Mouse (Mus musculus): ENCODE measurements around the gene Ddr1. TPM values are rescaled to one million over a fixed set of nuclear protein-coding genes. Genes with fewer than 3 reads are reported as not detected.

Gene Ddr1
- polyA plus RNA-seq, 1 experiment from 2014 or later: 60.6 TPM

- Histone ChIP-seq H3K9ac (ENCODE audit: low read depth, low read length) (no peak overlapping the region), H3K9me3 (replicated peaks; ENCODE audit: control insufficient read depth, low read length) (no peaks in the 10 kb centered on the region), H3K4me1 (ENCODE audit: control insufficient read depth, insufficient read depth, low read length) (peaks cover 17% of the 10 kb centered on the region), H3K27ac (ENCODE audit: low read depth, low read length) (no peak overlapping the region), H3K4me3 (ENCODE audit: low read depth, low read length) (no peak overlapping the region), H3K4me2 (no peak overlapping the region), H3K36me3 (ENCODE audit: control insufficient read depth, insufficient read depth, low read length) (no peaks in the 10 kb centered on the region), H3K27me3 (ENCODE audit: control insufficient read depth, insufficient read depth, low read length) (peaks cover 13% of the 10 kb centered on the region)
- ATAC-seq (replicated peaks; ENCODE audit: insufficient number of reproducible peaks, low FRiP score, low TSS enrichment): no peak
- WGBS (ENCODE audit: insufficient replicate concordance): 33% methylated on average over 10 of the region's 10 CpGs
These were observed 23.2 kb upstream of the Ddr1 start for GRCm38 (mm10) chr17:35727471-35728205.

- Histone ChIP-seq H3K9ac (ENCODE audit: low read depth, low read length) (no peak overlapping the region), H3K9me3 (replicated peaks; ENCODE audit: control insufficient read depth, low read length) (no peaks in the 10 kb centered on the region), H3K27me3 (ENCODE audit: control insufficient read depth, insufficient read depth, low read length) (peaks cover 13% of the 10 kb centered on the region), H3K27ac (ENCODE audit: low read depth, low read length) (no peak overlapping the region), H3K4me1 (ENCODE audit: control insufficient read depth, insufficient read depth, low read length) (peaks cover 19% of the 10 kb centered on the region), H3K36me3 (ENCODE audit: control insufficient read depth, insufficient read depth, low read length) (no peaks in the 10 kb centered on the region), H3K4me2 (no peak overlapping the region), H3K4me3 (ENCODE audit: low read depth, low read length) (no peak overlapping the region)
- 31% methylated on average over 7 of the region's 7 CpGs for WGBS (ENCODE audit: insufficient replicate concordance)
- ATAC-seq (replicated peaks; ENCODE audit: insufficient number of reproducible peaks, low FRiP score, low TSS enrichment): no peak
These were observed 22.6 kb upstream of the Ddr1 start for GRCm38 (mm10) chr17:35727028-35727427.

GRCm38 (mm10) chr17:35725286-35726232 lies 21.1 kb upstream of the Ddr1 start:
- peaks cover 28% of the 10 kb centered on the region for H3K4me1 ChIP-seq (ENCODE audit: control insufficient read depth, insufficient read depth, low read length)
- peak overlapping the region; percentile 43 for H3K4me2 ChIP-seq
- 0 out of 2 replicates have a peak, but pooled peaks have one; percentile 5 for ATAC-seq (replicated peaks; ENCODE audit: insufficient number of reproducible peaks, low FRiP score, low TSS enrichment)
- H3K27ac ChIP-seq (ENCODE audit: low read depth, low read length): no peak overlapping the region
- WGBS (ENCODE audit: insufficient replicate concordance): 25% methylated on average over 21 of the region's 21 CpGs
- H3K27me3 ChIP-seq (ENCODE audit: control insufficient read depth, insufficient read depth, low read length): peaks cover 13% of the 10 kb centered on the region
- H3K36me3 ChIP-seq (ENCODE audit: control insufficient read depth, insufficient read depth, low read length): no peaks in the 10 kb centered on the region
- H3K4me3 ChIP-seq (ENCODE audit: low read depth, low read length): no peak overlapping the region
- no peaks in the 10 kb centered on the region for H3K9me3 ChIP-seq (replicated peaks; ENCODE audit: control insufficient read depth, low read length)
- H3K9ac ChIP-seq (ENCODE audit: low read depth, low read length): peak overlapping the region; percentile 44; the same call in 1 of the 2 replicates

GRCm38 (mm10) chr17:35721676-35722075 lies 17.3 kb upstream of the Ddr1 start:
- Histone ChIP-seq H3K9me3 (replicated peaks; ENCODE audit: control insufficient read depth, low read length) (no peaks in the 10 kb centered on the region), H3K4me2 (no peak overlapping the region), H3K36me3 (ENCODE audit: control insufficient read depth, insufficient read depth, low read length) (no peaks in the 10 kb centered on the region), H3K4me1 (ENCODE audit: control insufficient read depth, insufficient read depth, low read length) (peaks cover 37% of the 10 kb centered on the region), H3K27ac (ENCODE audit: low read depth, low read length) (peak overlapping the region; percentile 94), H3K9ac (ENCODE audit: low read depth, low read length) (no peak overlapping the region), H3K27me3 (ENCODE audit: control insufficient read depth, insufficient read depth, low read length) (0 out of 2 replicates have a peak, but pooled peaks cover 2% of the 10 kb centered on the region), H3K4me3 (ENCODE audit: low read depth, low read length) (no peak overlapping the region)
- 43% methylated on average over 8 of the region's 8 CpGs for WGBS (ENCODE audit: insufficient replicate concordance)
- no peak for ATAC-seq (replicated peaks; ENCODE audit: insufficient number of reproducible peaks, low FRiP score, low TSS enrichment)

- no peaks in the 10 kb centered on the region for H3K36me3 ChIP-seq (ENCODE audit: control insufficient read depth, insufficient read depth, low read length)
- H3K27ac ChIP-seq (ENCODE audit: low read depth, low read length): peak overlapping the region; percentile 94
- H3K27me3 ChIP-seq (ENCODE audit: control insufficient read depth, insufficient read depth, low read length): 0 out of 2 replicates have a peak, but pooled peaks cover 2% of the 10 kb centered on the region
- 4% methylated on average over 11 of the region's 11 CpGs for WGBS (ENCODE audit: insufficient replicate concordance)
- H3K4me2 ChIP-seq: peak overlapping the region; percentile 48
- H3K4me3 ChIP-seq (ENCODE audit: low read depth, low read length): no peak overlapping the region
- H3K9me3 ChIP-seq (replicated peaks; ENCODE audit: control insufficient read depth, low read length): no peaks in the 10 kb centered on the region
- H3K4me1 ChIP-seq (ENCODE audit: control insufficient read depth, insufficient read depth, low read length): peaks cover 30% of the 10 kb centered on the region
- peak; percentile 80 for ATAC-seq (replicated peaks; ENCODE audit: insufficient number of reproducible peaks, low FRiP score, low TSS enrichment)
- H3K9ac ChIP-seq (ENCODE audit: low read depth, low read length): peak overlapping the region; percentile 43; the same call in 1 of the 2 replicates
These were observed 15.9 kb upstream of the Ddr1 start for GRCm38 (mm10) chr17:35720340-35720727.

- Histone ChIP-seq H3K9me3 (replicated peaks; ENCODE audit: control insufficient read depth, low read length) (no peaks in the 10 kb centered on the region), H3K4me3 (ENCODE audit: low read depth, low read length) (no peak overlapping the region), H3K36me3 (ENCODE audit: control insufficient read depth, insufficient read depth, low read length) (no peaks in the 10 kb centered on the region), H3K9ac (ENCODE audit: low read depth, low read length) (no peak overlapping the region), H3K4me2 (peak overlapping the region; percentile 48), H3K27ac (ENCODE audit: low read depth, low read length) (peak overlapping the region; percentile 94), H3K4me1 (ENCODE audit: control insufficient read depth, insufficient read depth, low read length) (peaks cover 25% of the 10 kb centered on the region), H3K27me3 (ENCODE audit: control insufficient read depth, insufficient read depth, low read length) (no peaks in the 10 kb centered on the region)
- ATAC-seq (replicated peaks; ENCODE audit: insufficient number of reproducible peaks, low FRiP score, low TSS enrichment): peak; percentile 75
- WGBS (ENCODE audit: insufficient replicate concordance): 22% methylated on average over 9 of the region's 9 CpGs
These were observed 15.4 kb upstream of the Ddr1 start for GRCm38 (mm10) chr17:35719616-35720339.

- no peaks in the 10 kb centered on the region for H3K27me3 ChIP-seq (ENCODE audit: control insufficient read depth, insufficient read depth, low read length)
- no peak for ATAC-seq (replicated peaks; ENCODE audit: insufficient number of reproducible peaks, low FRiP score, low TSS enrichment)
- no peak overlapping the region for H3K27ac ChIP-seq (ENCODE audit: low read depth, low read length)
- WGBS (ENCODE audit: insufficient replicate concordance): 82% methylated on average over 6 of the region's 6 CpGs
- H3K4me2 ChIP-seq: no peak overlapping the region
- H3K4me1 ChIP-seq (ENCODE audit: control insufficient read depth, insufficient read depth, low read length): peaks cover 24% of the 10 kb centered on the region
- no peaks in the 10 kb centered on the region for H3K9me3 ChIP-seq (replicated peaks; ENCODE audit: control insufficient read depth, low read length)
- H3K36me3 ChIP-seq (ENCODE audit: control insufficient read depth, insufficient read depth, low read length): no peaks in the 10 kb centered on the region
- H3K9ac ChIP-seq (ENCODE audit: low read depth, low read length): no peak overlapping the region
- H3K4me3 ChIP-seq (ENCODE audit: low read depth, low read length): no peak overlapping the region
These were observed 12.7 kb upstream of the Ddr1 start for GRCm38 (mm10) chr17:35717080-35717479.

- no peak overlapping the region for H3K4me2 ChIP-seq
- ATAC-seq (replicated peaks; ENCODE audit: insufficient number of reproducible peaks, low FRiP score, low TSS enrichment): no peak
- 81% methylated on average over 3 of the region's 3 CpGs for WGBS (ENCODE audit: insufficient replicate concordance)
- H3K9ac ChIP-seq (ENCODE audit: low read depth, low read length): no peak overlapping the region
- no peaks in the 10 kb centered on the region for H3K9me3 ChIP-seq (replicated peaks; ENCODE audit: control insufficient read depth, low read length)
- H3K27ac ChIP-seq (ENCODE audit: low read depth, low read length): no peak overlapping the region
- no peak overlapping the region for H3K4me3 ChIP-seq (ENCODE audit: low read depth, low read length)
- H3K36me3 ChIP-seq (ENCODE audit: control insufficient read depth, insufficient read depth, low read length): no peaks in the 10 kb centered on the region
- no peaks in the 10 kb centered on the region for H3K27me3 ChIP-seq (ENCODE audit: control insufficient read depth, insufficient read depth, low read length)
- peaks cover 22% of the 10 kb centered on the region for H3K4me1 ChIP-seq (ENCODE audit: control insufficient read depth, insufficient read depth, low read length)
These were observed 11.7 kb upstream of the Ddr1 start for GRCm38 (mm10) chr17:35716114-35716513.

All from heart, embryonic 11.5 days (tissue).